Mouse (Mus musculus) heart, embryonic 16.5 days (tissue): ENCODE measurements at regions not wholly inside any gene's neighbourhood (a gene's known extent, or its start where the extent isn't known, plus 50 kb on each side); places are given as distances from the start of the nearest gene placed in this dataset.

Experiments used
- ATAC-seq: fragments of 200-750 bp; cut with Nextera tagmentation; replicated peaks from 2 replicates; pipeline ENCODE4 v1.8.0; 2017; ENCODE audit warnings: moderate number of reproducible peaks; ENCODE audit not compliant: insufficient read depth, low FRiP score; ENCODE audit errors: extremely low read depth
- H3K27ac ChIP-seq: fragments of 300-500 bp; sonication (generic); 2 replicates; pipeline ENCODE4 v1.5.1; 2014; ENCODE audit warnings: mild to moderate bottlenecking, low read length, control low read depth, moderate library complexity
- H3K27me3 ChIP-seq: fragments of 300-500 bp; sonication (generic); 2 replicates; pipeline ENCODE4 v1.6.1; 2014; ENCODE audit warnings: low read length, mixed read lengths; ENCODE audit not compliant: control insufficient read depth, insufficient read depth
- H3K36me3 ChIP-seq: fragments of 300-500 bp; sonication (generic); 2 replicates; pipeline ENCODE4 v1.6.1; 2014; ENCODE audit not compliant: control insufficient read depth, insufficient read depth
- H3K4me1 ChIP-seq: fragments of 300-500 bp; sonication (generic); 2 replicates; pipeline ENCODE4 v1.6.1; 2014; ENCODE audit warnings: low read length, mixed read lengths; ENCODE audit not compliant: control insufficient read depth, insufficient read depth
- H3K4me2 ChIP-seq: fragments of 300-500 bp; sonication (generic); 2 replicates; pipeline ENCODE4 v1.6.1; 2014; ENCODE audit warnings: low read depth, mild to moderate bottlenecking, control low read depth, low read length
- H3K4me3 ChIP-seq: fragments of 300-500 bp; sonication (generic); 2 replicates; pipeline ENCODE4 v1.5.1; 2014; ENCODE audit warnings: mild to moderate bottlenecking, control low read depth, low read length
- H3K9ac ChIP-seq: fragments of 300-500 bp; sonication (generic); 2 replicates; pipeline ENCODE4 v1.6.1; 2014; ENCODE audit warnings: low read length, control low read depth
- H3K9me3 ChIP-seq: fragments of 300-500 bp; sonication (generic); replicated peaks from 2 replicates; pipeline ENCODE4 v1.6.1; 2016; ENCODE audit warnings: low read length; ENCODE audit not compliant: control insufficient read depth
- whole genome bisulfite sequencing: fragments of 180-500 bp; shearing (Covaris S2); extraction: QIAGEN DNeasy Blood & Tissue Kit; methylation state at CpG from one replicate; pipeline ENCODE4 v1.1.7; 2014; 5-methylcytosine and 5-hydroxymethylcytosine counted together

DNA sequence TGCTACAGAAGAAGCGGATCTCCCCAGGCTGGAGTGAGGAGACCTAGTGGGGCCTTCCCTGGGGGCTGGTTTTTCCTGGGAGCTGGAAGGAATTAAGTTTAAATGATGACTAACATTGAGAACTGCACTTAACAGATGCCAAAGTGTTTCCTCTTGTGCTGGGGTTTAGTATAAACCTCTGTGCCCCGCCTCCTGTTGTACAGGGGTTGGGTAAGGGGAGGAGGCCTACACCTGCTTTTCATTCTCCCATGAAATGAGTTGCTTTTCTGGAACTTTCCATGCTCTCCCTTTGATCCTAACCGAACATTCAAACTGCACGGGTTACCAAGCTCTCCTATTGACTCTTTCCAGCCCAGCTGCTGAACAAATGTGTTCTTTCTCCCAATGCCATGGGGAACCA is 167.7 kb downstream of the Uaca start:
- Histone ChIP-seq H3K4me3 (no peak overlapping the region), H3K4me1 (no peaks in the 10 kb centered on the region), H3K36me3 (no peaks in the 10 kb centered on the region), H3K27ac (no peak overlapping the region), H3K4me2 (no peak overlapping the region), H3K27me3 (no peaks in the 10 kb centered on the region), H3K9ac (no peak overlapping the region), H3K9me3 (no peaks in the 10 kb centered on the region)
- WGBS: 79% methylated on average over 4 of the region's 4 CpGs
- ATAC-seq: no peak

DNA sequence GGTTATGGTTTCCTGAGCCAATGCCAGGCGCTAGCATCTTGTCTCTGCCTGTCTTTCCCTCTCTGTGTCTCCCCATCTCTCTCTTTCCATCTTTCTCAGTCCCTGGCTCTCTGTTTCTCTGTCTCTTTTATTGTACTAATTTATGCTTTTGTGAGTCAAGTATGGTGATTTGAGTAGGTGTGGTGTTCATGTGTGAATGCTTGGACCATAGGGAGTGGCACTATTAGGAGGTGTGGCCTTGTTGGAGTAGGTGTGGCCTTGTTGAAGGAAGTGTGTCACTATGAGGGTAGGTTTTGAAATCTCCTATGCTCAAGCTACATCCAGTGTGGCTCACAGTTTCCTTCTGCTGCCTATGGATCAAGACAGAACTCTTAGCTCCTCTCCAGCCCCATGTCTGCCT is 171.3 kb downstream of the Uaca start:
- Histone ChIP-seq H3K9ac (no peak overlapping the region), H3K4me3 (no peak overlapping the region), H3K9me3 (no peaks in the 10 kb centered on the region), H3K4me1 (no peaks in the 10 kb centered on the region), H3K27me3 (no peaks in the 10 kb centered on the region; the same call in 1 of the 2 replicates), H3K4me2 (no peak overlapping the region), H3K36me3 (no peaks in the 10 kb centered on the region), H3K27ac (no peak overlapping the region)
- ATAC-seq: no peak
- 77% methylated on average over 1 of the region's 1 CpGs for WGBS

DNA sequence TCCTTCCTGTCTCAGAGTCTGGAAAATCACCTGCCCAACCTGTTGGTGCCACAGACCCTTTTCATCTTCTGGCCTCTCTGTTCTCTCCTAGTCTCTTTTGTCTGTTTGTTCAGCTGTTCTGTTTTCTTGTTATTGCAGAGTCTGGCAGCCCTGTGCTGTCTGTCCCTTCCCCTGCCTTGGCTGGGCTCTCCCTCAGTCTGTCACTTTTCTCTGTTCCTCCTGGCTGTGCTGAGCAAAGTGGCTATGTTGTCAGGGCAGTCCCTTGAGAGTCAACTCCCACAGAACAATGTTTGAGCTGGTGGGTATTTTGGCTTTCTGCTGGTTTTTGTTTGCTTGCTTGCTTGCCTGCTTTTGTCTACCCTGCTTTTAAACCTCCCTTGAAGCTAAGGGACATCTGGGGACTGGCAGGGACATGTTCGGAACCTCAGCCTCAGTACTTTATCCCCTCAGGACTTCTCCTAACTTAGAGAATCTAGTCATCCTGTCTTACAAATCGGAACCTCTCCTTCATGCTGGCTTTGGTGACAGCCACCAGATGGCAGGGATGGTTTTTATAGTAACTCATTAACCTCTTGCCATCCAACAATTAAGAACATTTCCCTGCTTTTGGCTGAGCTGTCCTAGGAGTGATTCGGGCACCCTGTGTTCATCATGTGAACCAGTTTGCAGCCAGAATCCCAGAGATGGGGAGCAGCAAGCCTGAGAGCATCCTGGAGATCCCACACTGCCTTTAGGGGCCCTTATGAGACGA is 174.1 kb downstream of the Uaca start:
- H3K27me3 ChIP-seq: no peaks in the 10 kb centered on the region; the same call in 1 of the 2 replicates
- H3K9me3 ChIP-seq: no peaks in the 10 kb centered on the region
- no peak overlapping the region for H3K4me3 ChIP-seq
- no peak overlapping the region for H3K9ac ChIP-seq
- 51% methylated on average over 4 of the region's 4 CpGs for WGBS
- H3K4me1 ChIP-seq: no peaks in the 10 kb centered on the region
- H3K36me3 ChIP-seq: no peaks in the 10 kb centered on the region
- no peak overlapping the region for H3K4me2 ChIP-seq
- no peak for ATAC-seq
- no peak overlapping the region for H3K27ac ChIP-seq

- Histone ChIP-seq H3K4me3 (no peak overlapping the region), H3K27me3 (no peaks in the 10 kb centered on the region; the same call in 1 of the 2 replicates), H3K36me3 (no peaks in the 10 kb centered on the region), H3K27ac (no peak overlapping the region), H3K9me3 (no peaks in the 10 kb centered on the region), H3K9ac (no peak overlapping the region), H3K4me2 (no peak overlapping the region), H3K4me1 (no peaks in the 10 kb centered on the region)
- no peak for ATAC-seq
- 69% methylated on average over 9 of the region's 9 CpGs for WGBS
Observed at GRCm38 (mm10) chr9:60972201-60972910, 178.0 kb downstream of the Uaca start.

DNA sequence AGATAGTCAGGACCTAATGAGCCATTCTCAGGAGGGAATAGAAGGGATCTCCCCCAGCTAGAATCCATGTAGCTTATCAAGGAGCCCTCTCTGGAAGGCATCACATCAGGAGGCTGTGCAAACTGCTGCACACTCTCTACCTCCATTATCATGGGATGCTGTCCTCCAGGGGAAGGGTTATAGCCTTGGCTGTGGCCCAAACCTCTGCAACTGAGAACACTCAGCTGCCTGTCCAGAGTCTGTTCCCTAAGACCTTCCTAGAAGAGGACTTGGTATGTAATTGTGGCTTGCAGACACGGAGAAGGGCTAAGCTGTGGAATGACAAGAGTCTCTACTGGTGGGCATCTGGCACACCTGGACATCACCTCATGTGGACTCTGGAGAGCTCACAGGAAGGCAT is 180.2 kb downstream of the Uaca start:
- no peaks in the 10 kb centered on the region for H3K9me3 ChIP-seq
- no peak overlapping the region for H3K4me3 ChIP-seq
- H3K9ac ChIP-seq: no peak overlapping the region
- ATAC-seq: no peak
- no peaks in the 10 kb centered on the region for H3K27me3 ChIP-seq
- no peaks in the 10 kb centered on the region for H3K36me3 ChIP-seq
- 66% methylated on average over 1 of the region's 1 CpGs for WGBS
- no peaks in the 10 kb centered on the region for H3K4me1 ChIP-seq
- H3K27ac ChIP-seq: no peak overlapping the region
- H3K4me2 ChIP-seq: no peak overlapping the region

- no peaks in the 10 kb centered on the region for H3K36me3 ChIP-seq
- H3K27ac ChIP-seq: no peak overlapping the region
- no peak overlapping the region for H3K9ac ChIP-seq
- H3K4me3 ChIP-seq: no peak overlapping the region
- ATAC-seq: no peak
- no peak overlapping the region for H3K4me2 ChIP-seq
- no peaks in the 10 kb centered on the region; the same call in 1 of the 2 replicates for H3K27me3 ChIP-seq
- no peaks in the 10 kb centered on the region for H3K4me1 ChIP-seq
- WGBS: 68% methylated on average over 13 of the region's 13 CpGs
- no peaks in the 10 kb centered on the region for H3K9me3 ChIP-seq
Observed at GRCm38 (mm10) chr9:60982383-60983085, 188.2 kb downstream of the Uaca start.

GRCm38 (mm10) chr9:60983246-60983645 is 188.9 kb downstream of the Uaca start:
- 69% methylated on average over 5 of the region's 5 CpGs for WGBS
- no peaks in the 10 kb centered on the region for H3K9me3 ChIP-seq
- H3K27ac ChIP-seq: no peak overlapping the region
- H3K4me1 ChIP-seq: no peaks in the 10 kb centered on the region
- ATAC-seq: no peak
- no peaks in the 10 kb centered on the region for H3K36me3 ChIP-seq
- H3K27me3 ChIP-seq: no peaks in the 10 kb centered on the region; the same call in 1 of the 2 replicates
- no peak overlapping the region for H3K9ac ChIP-seq
- H3K4me2 ChIP-seq: no peak overlapping the region
- no peak overlapping the region for H3K4me3 ChIP-seq

GRCm38 (mm10) chr9:60988113-60988512 is 193.8 kb downstream of the Uaca start:
- no peaks in the 10 kb centered on the region; the same call in 1 of the 2 replicates for H3K27me3 ChIP-seq
- no peaks in the 10 kb centered on the region for H3K36me3 ChIP-seq
- no peak overlapping the region for H3K4me3 ChIP-seq
- 63% methylated on average over 4 of the region's 4 CpGs for WGBS
- H3K4me2 ChIP-seq: no peak overlapping the region
- H3K4me1 ChIP-seq: no peaks in the 10 kb centered on the region
- no peak for ATAC-seq
- H3K27ac ChIP-seq: no peak overlapping the region
- no peaks in the 10 kb centered on the region for H3K9me3 ChIP-seq
- H3K9ac ChIP-seq: no peak overlapping the region
